Mouse (Mus musculus) c-Kit-negative CD71-positive TER-119-positive erythroid progenitor cells, embryonic 14.5 days (primary cell): ENCODE results near the gene Ier2.
A peak's percentile ranks its signal among the peaks of the same experiment; 100 is the strongest.
"Not testable (repeated sequence)": the region's sequence is repeated elsewhere in the genome, so short reads cannot be mapped to it uniquely, and the experiment has no call there.

ENCODE experiments used
- DNase-seq: peaks from one replicate; pipeline ENCODE4 v3.0.0-alpha.2; 2013; ENCODE audit warnings: low read depth, low spot score

Gene Ier2

GRCm38 (mm10) chr8:84698288-84698687 lies 35.6 kb upstream of the Ier2 start:
- no peak for DNase-seq

GRCm38 (mm10) chr8:84697166-84698130 lies 34.8 kb upstream of the Ier2 start:
- DNase-seq, result peak; percentile 33

DNA sequence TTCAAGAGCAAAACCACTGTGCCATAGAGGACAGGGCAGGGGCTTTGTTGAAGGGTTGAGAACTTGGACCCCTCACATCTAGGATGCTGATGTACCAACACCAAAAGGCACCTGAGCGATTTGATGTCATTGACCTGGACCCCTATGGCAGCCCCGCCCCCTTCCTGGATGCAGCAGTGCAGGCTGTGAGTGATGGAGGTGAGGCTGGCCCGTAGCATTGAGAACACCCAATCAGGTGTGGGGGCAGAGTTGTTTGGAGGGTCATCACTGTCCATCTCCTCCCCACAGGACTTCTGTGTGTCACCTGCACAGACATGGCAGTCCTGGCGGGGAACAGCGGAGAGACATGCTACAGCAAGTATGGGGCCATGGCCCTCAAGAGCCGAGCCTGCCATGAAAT lies 32.5 kb upstream of the Ier2 start:
- no peak for DNase-seq

- DNase-seq, result no peak
Observed at GRCm38 (mm10) chr8:84693332-84693731, 30.7 kb upstream of the Ier2 start.

GRCm38 (mm10) chr8:84689091-84689915 lies 26.7 kb upstream of the Ier2 start:
- DNase-seq, result peak; percentile 87

DNA sequence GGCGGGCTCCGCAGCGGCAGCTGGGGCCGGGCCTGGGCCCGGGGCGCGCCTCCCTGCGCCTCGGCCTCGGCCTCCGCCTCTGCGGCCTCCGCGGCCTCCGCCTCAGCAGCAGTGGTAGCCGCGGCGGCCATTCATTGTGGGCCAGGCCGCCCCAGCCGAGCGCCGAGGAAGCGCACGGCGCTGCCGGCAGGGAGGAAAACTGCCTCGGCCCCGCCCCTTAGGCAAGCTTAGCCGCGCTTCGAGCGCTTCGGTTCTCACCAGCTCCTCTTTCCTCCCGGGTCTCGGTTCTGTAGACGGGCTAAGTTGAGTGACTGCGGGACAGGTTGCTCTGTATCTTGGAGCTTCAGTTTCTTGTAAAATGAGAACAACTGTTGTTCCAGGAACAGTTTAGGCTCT lies 25.1 kb upstream of the Ier2 start, which contains the start of gene Nacc1:
Gene Nacc1 (minus strand): TSS at position 158 of the 396 bp plus-strand sequence.
- peak; percentile 76 for DNase-seq

GRCm38 (mm10) chr8:84687003-84687704 lies 24.5 kb upstream of the Ier2 start:
- no peak for DNase-seq

DNA sequence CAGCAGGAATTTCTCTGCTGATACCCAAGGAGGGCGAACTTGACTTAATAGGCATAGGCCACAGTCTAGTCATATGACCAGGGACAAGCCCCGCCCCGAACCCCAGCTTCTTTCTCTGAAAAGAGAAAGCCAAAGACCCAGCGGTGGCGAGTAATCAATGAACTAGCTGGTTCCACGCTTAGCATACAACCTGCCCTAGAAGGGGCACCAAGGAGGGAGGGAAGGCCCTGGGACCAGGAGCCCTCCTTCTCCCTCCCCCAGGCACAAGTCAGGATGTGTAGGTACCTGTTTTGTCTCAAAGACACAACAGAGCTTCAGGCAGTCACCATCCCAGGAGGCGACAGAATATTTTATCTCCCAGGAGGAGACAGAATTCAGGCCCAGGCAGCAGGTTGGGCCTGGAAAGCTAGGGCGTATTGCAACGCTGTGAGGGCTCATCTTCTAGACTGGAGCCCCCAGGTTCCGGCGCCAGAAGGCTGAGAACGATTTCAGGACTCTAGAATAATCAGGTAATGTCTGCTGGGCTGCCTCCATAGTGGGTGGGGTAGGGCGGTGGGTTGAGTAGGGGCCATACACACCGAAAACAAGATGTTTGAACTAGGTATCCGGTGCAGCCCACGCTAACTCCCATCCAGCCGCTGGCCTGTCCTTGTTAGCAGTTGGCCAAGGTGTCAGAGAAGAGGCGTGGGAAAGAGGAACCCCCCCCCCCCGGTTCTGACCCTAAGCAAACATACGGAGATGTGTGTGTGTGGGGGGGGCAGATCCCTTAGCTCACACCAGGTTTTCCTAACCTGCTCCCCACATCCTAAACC lies 23.7 kb upstream of the Ier2 start, which contains the start of gene Trmt1:
Gene Trmt1 (plus strand): TSS at position 117 of the 812 bp plus-strand sequence.
- DNase-seq, result peak; percentile 54

- no peak for DNase-seq
Observed at GRCm38 (mm10) chr8:84684537-84684936, 21.9 kb upstream of the Ier2 start.

DNA sequence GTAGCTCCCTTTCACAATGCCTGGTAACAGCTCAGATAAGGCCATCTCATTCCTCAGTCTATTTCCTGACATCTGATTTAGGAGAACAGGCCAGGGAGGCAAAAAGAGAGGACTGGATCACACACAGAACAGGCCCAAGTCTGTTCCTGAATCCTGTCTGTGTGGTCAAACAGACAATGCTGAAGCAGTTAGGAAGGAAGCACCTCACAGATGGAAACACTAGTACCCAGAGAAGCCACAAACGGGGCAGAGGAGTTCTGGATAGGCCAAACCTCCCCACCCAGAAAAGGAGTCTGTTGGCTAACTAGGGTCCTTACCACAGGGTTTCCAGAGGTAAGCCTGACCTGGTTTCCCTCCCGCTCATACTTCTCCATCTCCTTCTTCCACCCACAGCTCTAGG lies 19.6 kb upstream of the Ier2 start:
- DNase-seq, result no peak

- no peak for DNase-seq
Observed at GRCm38 (mm10) chr8:84681476-84681875, 18.8 kb upstream of the Ier2 start.

DNA sequence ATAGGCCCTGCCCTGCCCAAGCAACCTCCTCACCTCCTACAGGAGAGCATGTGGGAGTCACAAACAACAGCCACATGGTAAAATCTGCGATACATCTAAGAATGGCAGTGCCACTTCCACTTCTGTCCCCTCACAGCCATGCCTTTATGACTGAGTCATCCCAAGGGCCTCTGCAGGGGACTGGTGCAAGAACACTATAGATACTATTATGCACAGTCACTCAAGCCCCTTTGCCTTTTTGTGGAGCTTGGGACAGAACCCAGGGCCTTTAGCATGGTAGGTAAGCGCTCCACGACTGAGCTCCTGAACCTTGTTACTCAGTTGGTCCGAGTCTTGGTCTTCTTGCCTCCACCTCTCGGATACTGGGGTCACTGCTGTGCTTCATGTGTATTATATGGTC lies 14.7 kb upstream of the Ier2 start:
- no peak for DNase-seq

- not testable (repeated sequence) for DNase-seq
Observed at GRCm38 (mm10) chr8:84670295-84671006, 7.8 kb upstream of the Ier2 start.

DNA sequence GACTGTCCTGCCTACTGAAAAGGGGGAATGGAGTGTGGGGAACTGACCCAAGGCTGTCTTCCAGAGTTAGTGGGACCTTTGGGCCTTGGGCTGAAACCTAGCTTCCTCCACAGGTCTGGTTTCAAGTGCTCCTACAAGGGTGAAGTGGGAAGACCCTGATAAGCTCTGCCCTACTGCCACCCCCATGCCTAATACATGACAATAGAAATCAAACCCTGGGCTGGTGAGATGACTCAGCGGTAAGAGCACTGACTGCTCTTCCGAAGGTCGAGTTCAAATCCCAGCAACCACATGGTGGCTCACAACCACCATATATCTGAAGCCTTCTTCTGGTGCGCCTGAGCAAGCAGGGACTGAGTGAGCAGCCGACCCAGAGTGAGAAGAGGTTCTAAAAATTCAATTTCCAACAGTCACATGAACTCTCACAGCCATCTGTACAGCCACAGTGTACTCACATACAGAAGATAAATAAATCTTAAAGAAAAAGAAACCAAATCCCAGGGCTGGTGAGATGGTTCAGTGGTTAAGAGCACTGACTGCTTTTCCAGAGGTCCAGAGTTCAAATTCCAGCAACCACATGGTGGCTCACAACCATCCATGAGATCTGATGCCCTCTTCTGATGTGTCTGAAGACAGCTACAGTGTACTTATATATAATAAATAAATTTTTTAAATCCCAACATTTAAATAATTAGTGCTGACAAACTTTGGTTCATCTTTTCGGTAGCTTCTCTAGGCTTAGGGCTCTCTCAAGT lies 6.3 kb upstream of the Ier2 start:
- DNase-seq, result no peak

DNA sequence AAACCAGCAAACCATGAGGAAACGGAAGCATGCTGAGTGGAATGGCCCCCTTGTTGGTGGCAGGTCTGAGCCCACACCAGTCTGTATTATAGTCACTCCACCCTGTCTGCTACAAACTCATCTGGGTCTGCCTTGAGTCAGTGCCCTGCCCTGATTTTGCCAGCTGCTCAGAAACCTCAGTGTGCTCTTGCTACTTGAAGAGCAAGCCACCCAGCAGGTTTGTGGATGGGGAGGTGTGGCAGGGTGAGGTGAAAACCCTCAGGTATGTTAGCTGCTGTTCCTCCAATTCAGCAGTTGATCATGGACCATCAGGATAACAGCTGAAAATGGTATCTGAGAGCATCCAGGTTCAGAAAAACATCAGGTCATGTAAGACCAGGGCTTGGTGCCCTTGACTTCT lies 5.4 kb upstream of the Ier2 start:
- no peak for DNase-seq

GRCm38 (mm10) chr8:84665385-84665893 lies 2.8 kb upstream of the Ier2 start:
- DNase-seq, result no peak

DNA sequence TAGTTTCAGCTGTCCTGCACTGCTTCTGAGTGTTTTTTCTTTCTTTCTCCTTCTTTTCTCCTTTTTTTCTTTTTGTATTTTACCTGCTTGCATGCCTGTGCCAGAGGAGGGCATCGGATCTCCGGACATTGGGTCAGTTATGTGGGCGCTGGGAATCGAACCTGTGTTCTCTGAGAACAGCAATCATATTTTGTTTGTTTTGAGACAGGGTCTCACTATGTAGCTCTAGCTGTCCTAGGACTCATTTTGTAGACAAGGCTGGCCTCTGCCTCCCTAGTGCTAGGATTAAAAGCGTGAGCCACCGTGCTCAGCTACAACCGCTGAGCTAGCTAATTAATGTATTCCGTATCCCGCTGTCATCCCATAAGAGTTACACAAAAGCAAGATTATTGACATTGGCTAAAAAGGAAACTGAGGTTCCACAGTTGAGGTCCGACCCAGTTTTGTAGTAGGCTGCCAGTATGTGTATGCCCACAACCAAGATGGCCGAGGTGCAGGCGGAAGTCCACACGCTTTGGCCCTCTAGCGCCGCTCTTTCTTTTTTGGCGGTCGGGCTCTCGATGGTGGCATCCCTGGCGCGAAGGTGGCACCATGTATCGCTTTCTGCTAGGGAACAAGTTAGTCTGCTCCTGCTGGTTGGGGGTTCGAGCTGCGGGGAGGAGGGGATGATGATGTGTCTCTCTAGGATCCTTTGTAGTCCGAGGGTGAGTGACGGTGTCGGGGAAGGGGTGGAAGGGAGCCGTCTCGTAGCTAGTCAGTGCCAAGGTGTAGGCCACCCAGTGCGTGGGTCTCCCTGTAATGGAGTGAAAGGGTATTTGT lies 2.1 kb upstream of the Ier2 start:
- peak; percentile 50 for DNase-seq
